Comparison of ENCODE assay signal across 19 mouse cellular contexts in genomic region chr2:154493559-154493958, GRCm38 (mm10). TPM values are rescaled to one million over a fixed set of nuclear protein-coding genes. Genes with fewer than 3 reads are reported as not detected.
DNase-seq lines count a peak whose midpoint lies in the region; ATAC-seq and TF ChIP-seq lines count a peak whose summit lies in the region.
"Not testable (repeated sequence)": the region's sequence is repeated elsewhere in the genome, so short reads cannot be mapped to it uniquely, and the experiment has no call there.
"Had no signal": no experiment of that assay in that cellular context is flagged by ENCODE, and none has a peak within 500 bp of the region (broad histone marks: within the 10 kb centered on the region; RNA-seq: fewer than 3 reads in every experiment).

No protein-coding gene starts in this region.

- H3K27me3 ChIP-seq in E14TG2a.4 (ENCODE audit: insufficient read depth, low read length); hindbrain, postnatal 0 days (ENCODE audit: insufficient read depth, low read length); kidney, postnatal 0 days (ENCODE audit: insufficient read depth, low read length); lung, embryonic 14.5 days (ENCODE audit: insufficient read depth, low read length); small intestine, adult 2 months (ENCODE audit: control insufficient read depth, insufficient read depth, low read length): not testable (repeated sequence)

- not testable (repeated sequence) for ATAC-seq in hindbrain, postnatal 0 days; kidney, postnatal 0 days (replicated peaks; ENCODE audit: low FRiP score, low read depth); lung, embryonic 14.5 days (ENCODE audit: insufficient read depth)

- H3K27ac ChIP-seq in hindbrain, postnatal 0 days; kidney, postnatal 0 days; lung, embryonic 14.5 days (ENCODE audit: low read depth); small intestine, adult 2 months (ENCODE audit: insufficient read depth, low read depth, low read length): not testable (repeated sequence)

- not testable (repeated sequence) for TF ChIP-seq POLR2A in small intestine, adult 2 months (IDR thresholded peaks at IDR 0.05; ENCODE audit: low read depth, low read length)

- 48% methylated on average over 2 of the region's 2 CpGs for WGBS in hindbrain, postnatal 0 days
- WGBS in kidney, postnatal 0 days = 62% methylated on average over 2 of the region's 2 CpGs
- WGBS in lung, embryonic 14.5 days = 51% methylated on average over 2 of the region's 2 CpGs
- WGBS in small intestine, adult 2 months = 64% methylated on average over 2 of the region's 2 CpGs

- peaks cover 34% of the 10 kb centered on the region for H3K36me3 ChIP-seq in E14TG2a.4 (ENCODE audit: insufficient read depth, low read length)
- not testable (repeated sequence) for H3K36me3 ChIP-seq in hindbrain, postnatal 0 days (ENCODE audit: insufficient read depth, low read length); kidney, postnatal 0 days (ENCODE audit: insufficient read depth, low read length); lung, embryonic 14.5 days (ENCODE audit: insufficient read depth); small intestine, adult 2 months (ENCODE audit: control insufficient read depth, insufficient read depth, low read length)

- TF ChIP-seq CTCF in E14TG2a.4 (conservative IDR thresholded peaks at IDR 0.05; ENCODE audit: low read length) = peak; percentile 42
- peak; percentile 25; the same call in 1 of the 2 replicates for TF ChIP-seq CTCF in hindbrain, postnatal 0 days (IDR thresholded peaks at IDR 0.05; ENCODE audit: low read depth)
- TF ChIP-seq CTCF in kidney, postnatal 0 days (IDR thresholded peaks at IDR 0.05; ENCODE audit: low read depth) = peak; percentile 51
- peak; percentile 21; the same call in 1 of the 2 replicates for TF ChIP-seq CTCF in lung, embryonic 14.5 days (IDR thresholded peaks at IDR 0.05; ENCODE audit: low read depth)
- peak; percentile 19; the same call in 1 of the 2 replicates for TF ChIP-seq CTCF in small intestine, adult 2 months (IDR thresholded peaks at IDR 0.05; ENCODE audit: extremely low read depth, insufficient read length, insufficient replicate concordance, low read depth, low read length)

- DNase-seq in 3134 (ENCODE audit: extremely low read depth, insufficient read length, low spot score) (peak; percentile 24), NIH3T3 (ENCODE audit: low read depth) (peak; percentile 31)
- peak; percentile 14 for DNase-seq in c-Kit-positive CD71-positive TER-119-positive erythroid progenitor cells, embryonic 14.5 days (ENCODE audit: low spot score)
- DNase-seq in hindbrain, postnatal 0 days (ENCODE audit: low spot score); lung, embryonic 14.5 days: not testable (repeated sequence)
- peak; percentile 29 for DNase-seq in kidney, postnatal 0 days (ENCODE audit: low spot score)

- H3K4me1 ChIP-seq in E14TG2a.4 (replicated peaks; ENCODE audit: low read depth, low read length) = peaks cover 74% of the 10 kb centered on the region
- H3K4me1 ChIP-seq in hindbrain, postnatal 0 days (ENCODE audit: insufficient read depth, low read length); kidney, postnatal 0 days (replicated peaks; ENCODE audit: insufficient read depth, low read length); lung, embryonic 14.5 days (ENCODE audit: insufficient read depth); small intestine, adult 2 months (ENCODE audit: control insufficient read depth, insufficient read depth, insufficient read length, low read length): not testable (repeated sequence)

- not testable (repeated sequence) for H3K4me3 ChIP-seq in E14TG2a.4 (replicated peaks; ENCODE audit: low read length); hindbrain, postnatal 0 days (ENCODE audit: low read length); kidney, postnatal 0 days (replicated peaks; ENCODE audit: low read depth, low read length); lung, embryonic 14.5 days (ENCODE audit: low read depth, low read length); small intestine, adult 2 months (ENCODE audit: low read depth, low read length)

- H3K9me3 ChIP-seq in E14TG2a.4 (ENCODE audit: low read length); hindbrain, postnatal 0 days (ENCODE audit: low read length); kidney, postnatal 0 days (replicated peaks; ENCODE audit: low read length); lung, embryonic 14.5 days (ENCODE audit: low read depth, low read length): not testable (repeated sequence)

- H3K4me2 ChIP-seq in hindbrain, postnatal 0 days (ENCODE audit: low read depth, low read length); kidney, postnatal 0 days (ENCODE audit: low read length); lung, embryonic 14.5 days: not testable (repeated sequence)

- not testable (repeated sequence) for H3K9ac ChIP-seq in hindbrain, postnatal 0 days (replicated peaks; ENCODE audit: low read length); kidney, postnatal 0 days (ENCODE audit: low read depth, low read length); lung, embryonic 14.5 days

RNA-seq across cellular contexts. Expression of gene 1700003F12Rik, which starts 53.3 kb away (rescaled TPM):
- total RNA-seq in hindbrain, postnatal 0 days (2014; rRNA removed) = 0.90 and 1.9 TPM in 2 replicates
- 3.9 and 4.0 TPM in 2 replicates for polyA plus RNA-seq in hindbrain, postnatal 0 days (2015; fragmentation: Nextera tagmentation; extraction: Ambion mirVana)
- 0.80 and 1.1 TPM in 2 replicates for polyA plus RNA-seq in kidney, postnatal 0 days (2015; fragmentation: Nextera tagmentation; extraction: Ambion mirVana)
- 1.2 and 1.4 TPM in 2 replicates for polyA plus RNA-seq in lung, embryonic 14.5 days (2014; fragmentation: Nextera tagmentation; extraction: Ambion mirVana)
- polyA plus RNA-seq in small intestine, adult 2 months (2012; rRNA removed) = 0.32 and 0.47 TPM in 2 replicates
- total RNA-seq: adrenal gland, adult 2 months; heart, postnatal 25 days had no signal
- polyA plus RNA-seq: activated CD4-positive, CD25-positive, alpha-beta regulatory T cell, adult 4 months; lung, adult 2 months had no signal

RNA-seq across cellular contexts. Expression of gene Cbfa2t2, which starts 57.3 kb away (rescaled TPM):
- total RNA-seq in hindbrain, postnatal 0 days (2014; rRNA removed) = 48.3 and 51.7 TPM in 2 replicates
- polyA plus RNA-seq in hindbrain, postnatal 0 days (2015; fragmentation: Nextera tagmentation; extraction: Ambion mirVana) = 31.6 and 33.4 TPM in 2 replicates
- polyA plus RNA-seq in kidney, postnatal 0 days (2015; fragmentation: Nextera tagmentation; extraction: Ambion mirVana) = 23.6 and 26.0 TPM in 2 replicates
- polyA plus RNA-seq in lung, embryonic 14.5 days (2014; fragmentation: Nextera tagmentation; extraction: Ambion mirVana) = 39.8 and 40.5 TPM in 2 replicates
- polyA plus RNA-seq in small intestine, adult 2 months (2012; rRNA removed) = 3.6 and 9.8 TPM in 2 replicates

RNA-seq across cellular contexts. Expression of gene Actl10, which starts 58.0 kb away (rescaled TPM):
- 0.52 TPM in 1 of 2 replicates, not detected in the other for total RNA-seq in hindbrain, postnatal 0 days (2014; rRNA removed)
- 0.23 TPM in 1 of 2 replicates, not detected in the other for polyA plus RNA-seq in hindbrain, postnatal 0 days (2015; fragmentation: Nextera tagmentation; extraction: Ambion mirVana)
- polyA plus RNA-seq in kidney, postnatal 0 days (2015; fragmentation: Nextera tagmentation; extraction: Ambion mirVana) = 0.09 TPM in 1 of 2 replicates, not detected in the other
- 0.36 and 0.37 TPM in 2 replicates for polyA plus RNA-seq in lung, embryonic 14.5 days (2014; fragmentation: Nextera tagmentation; extraction: Ambion mirVana)
- not detected in 2 replicates for polyA plus RNA-seq in small intestine, adult 2 months (2012; rRNA removed)
- total RNA-seq: adrenal gland, adult 2 months; adrenal gland, postnatal 36 days; gastrocnemius, postnatal 10 days; heart, postnatal 25 days; layer of hippocampus, postnatal 25 days had no signal
- polyA plus RNA-seq: activated CD4-positive, CD25-positive, alpha-beta regulatory T cell, adult 4 months; adrenal gland, adult 2 months; cortical plate, adult 2 months; intestine, embryonic 16.5 days; stomach, embryonic 14.5 days; urinary bladder, adult 2 months had no signal
